ENCODE assay signal across 13 mouse cellular contexts in genomic region chr14:7026274-7026673, GRCm38 (mm10). TPM values are rescaled to one million over a fixed set of nuclear protein-coding genes. Genes with fewer than 3 reads are reported as not detected.
DNase-seq lines count a peak whose midpoint lies in the region; ATAC-seq and TF ChIP-seq lines count a peak whose summit lies in the region.
"Not testable (repeated sequence)": the region's sequence is repeated elsewhere in the genome, so short reads cannot be mapped to it uniquely, and the experiment has no call there.
"Had no signal": no experiment of that assay in that cellular context is flagged by ENCODE, and none has a peak within 500 bp of the region (broad histone marks: within the 10 kb centered on the region; RNA-seq: fewer than 3 reads in every experiment).

No protein-coding gene starts in this region.

- 6% methylated on average over 9 of the region's 9 CpGs for WGBS in forebrain, embryonic 15.5 days
- 12% methylated on average over 9 of the region's 9 CpGs for WGBS in heart, embryonic 15.5 days
- WGBS in intestine, postnatal 0 days: 6% methylated on average over 9 of the region's 9 CpGs
- WGBS in lung, adult 2 months: 10% methylated on average over 9 of the region's 9 CpGs
- WGBS in neural tube, embryonic 11.5 days: 2% methylated on average over 7 of the region's 9 CpGs

- TF ChIP-seq POLR2A in lung, adult 2 months (IDR thresholded peaks at IDR 0.05; ENCODE audit: borderline replicate concordance, extremely low read depth, low read depth, low read length): not testable (repeated sequence)

- peak; percentile 1 for DNase-seq in cerebellum, adult 11-12 months
- peak; percentile 5 to 17 for DNase-seq in layer of hippocampus, postnatal 10 days (ENCODE audit: low spot score in 2 of 2)
- peak; percentile 1 for DNase-seq in lung, adult 2 months
- not testable (repeated sequence) for DNase-seq in neural tube, embryonic 11.5 days (ENCODE audit: low spot score)
- peak; percentile 32 for DNase-seq in testis, postnatal 10 days (ENCODE audit: low spot score)

- H3K9ac ChIP-seq in forebrain, embryonic 15.5 days (replicated peaks); heart, embryonic 15.5 days; intestine, postnatal 0 days (ENCODE audit: low read depth, low read length); neural tube, embryonic 11.5 days (ENCODE audit: low read length): not testable (repeated sequence)

- 0 out of 2 replicates have a peak overlapping the region, but pooled peaks have one; percentile 55 for H3K4me3 ChIP-seq in forebrain, embryonic 15.5 days
- not testable (repeated sequence) for H3K4me3 ChIP-seq in heart, embryonic 15.5 days; intestine, postnatal 0 days (ENCODE audit: low read depth, low read length); lung, adult 2 months (replicated peaks; ENCODE audit: extremely low read depth, low read depth, low read length); neural tube, embryonic 11.5 days (ENCODE audit: low read depth, low read length)

- H3K36me3 ChIP-seq in forebrain, embryonic 15.5 days; heart, embryonic 15.5 days; intestine, postnatal 0 days (ENCODE audit: control insufficient read depth, insufficient read depth); neural tube, embryonic 11.5 days (ENCODE audit: control insufficient read depth, insufficient read depth, low read length): not testable (repeated sequence)

- peak overlapping the region; percentile 95 for H3K4me2 ChIP-seq in forebrain, embryonic 15.5 days (replicated peaks)
- H3K4me2 ChIP-seq in heart, embryonic 15.5 days: peak overlapping the region; percentile 82
- 0 out of 2 replicates have a peak overlapping the region, but pooled peaks have one; percentile 65 for H3K4me2 ChIP-seq in intestine, postnatal 0 days (replicated peaks; ENCODE audit: low read depth)
- peak overlapping the region; percentile 65; the same call in 1 of the 2 replicates for H3K4me2 ChIP-seq in neural tube, embryonic 11.5 days (ENCODE audit: low read depth)

- not testable (repeated sequence) for H3K27ac ChIP-seq in forebrain, embryonic 15.5 days (replicated peaks); heart, embryonic 15.5 days; intestine, postnatal 0 days (ENCODE audit: low read depth, low read length); neural tube, embryonic 11.5 days (ENCODE audit: low read depth, low read length)

- peak; percentile 59 for TF ChIP-seq CTCF in intestine, postnatal 0 days (IDR thresholded peaks at IDR 0.05; ENCODE audit: low read depth)
- TF ChIP-seq CTCF in lung, adult 2 months (IDR thresholded peaks at IDR 0.05; ENCODE audit: insufficient read depth, low read length): not testable (repeated sequence)

- ATAC-seq in forebrain, embryonic 15.5 days (replicated peaks); heart, embryonic 15.5 days (replicated peaks; ENCODE audit: insufficient number of reproducible peaks, insufficient read depth, low FRiP score, low read depth); intestine, postnatal 0 days; neural tube, embryonic 11.5 days (ENCODE audit: insufficient read depth, low FRiP score, low TSS enrichment): not testable (repeated sequence)

- not testable (repeated sequence) for H3K4me1 ChIP-seq in forebrain, embryonic 15.5 days; heart, embryonic 15.5 days (replicated peaks); intestine, postnatal 0 days (replicated peaks; ENCODE audit: control insufficient read depth, insufficient read depth, low read length); lung, adult 2 months (ENCODE audit: control insufficient read depth, insufficient read depth, low read length); neural tube, embryonic 11.5 days (ENCODE audit: control insufficient read depth, insufficient read depth, low read length)

- H3K9me3 ChIP-seq in forebrain, embryonic 15.5 days; heart, embryonic 15.5 days (replicated peaks); intestine, postnatal 0 days (ENCODE audit: control insufficient read depth); neural tube, embryonic 11.5 days (ENCODE audit: control insufficient read depth, low read length): not testable (repeated sequence)

- H3K27me3 ChIP-seq in forebrain, embryonic 15.5 days; heart, embryonic 15.5 days; intestine, postnatal 0 days (replicated peaks; ENCODE audit: control insufficient read depth, insufficient read depth, low read length); neural tube, embryonic 11.5 days (ENCODE audit: control insufficient read depth, insufficient read depth, low read length): not testable (repeated sequence)

RNA-seq across cellular contexts. Expression of gene Gm10406, which starts 1.0 kb away (rescaled TPM):
- polyA plus RNA-seq in forebrain, embryonic 15.5 days (2015; fragmentation: Nextera tagmentation; extraction: Ambion mirVana): 2.3 TPM in 2 replicates
- 0.10 and 0.25 TPM in 2 replicates for polyA plus RNA-seq in heart, embryonic 15.5 days (2015; fragmentation: Nextera tagmentation; extraction: Ambion mirVana)
- polyA plus RNA-seq in intestine, postnatal 0 days (2015; fragmentation: Nextera tagmentation; extraction: Ambion mirVana): 0.08 TPM in 1 of 2 replicates, not detected in the other
- total RNA-seq in layer of hippocampus, postnatal 10 days (2021): 1 to 10 TPM in 1 of 2 experiments, under 1 TPM in 1; 0.87 to 1.8 TPM
- polyA plus RNA-seq in lung, adult 2 months (2012; rRNA removed): 0.08 and 0.11 TPM in 2 replicates
- polyA plus RNA-seq in neural tube, embryonic 11.5 days (2014; fragmentation: Nextera tagmentation; extraction: Ambion mirVana): 0.76 and 0.96 TPM in 2 replicates
- polyA plus RNA-seq: macrophage had no signal

RNA-seq across cellular contexts. Expression of gene Gm3685, which starts 18.5 kb away (rescaled TPM):
- not detected in 2 replicates for polyA plus RNA-seq in forebrain, embryonic 15.5 days (2015; fragmentation: Nextera tagmentation; extraction: Ambion mirVana)
- polyA plus RNA-seq in heart, embryonic 15.5 days (2015; fragmentation: Nextera tagmentation; extraction: Ambion mirVana): not detected in 2 replicates
- not detected in 2 replicates for polyA plus RNA-seq in intestine, postnatal 0 days (2015; fragmentation: Nextera tagmentation; extraction: Ambion mirVana)
- not detected for total RNA-seq in layer of hippocampus, postnatal 10 days (2021)
- not detected in 2 replicates for polyA plus RNA-seq in lung, adult 2 months (2012; rRNA removed)
- polyA plus RNA-seq in neural tube, embryonic 11.5 days (2014; fragmentation: Nextera tagmentation; extraction: Ambion mirVana): not detected in 2 replicates
- total RNA-seq: gastrocnemius, postnatal 4 days; left cerebral cortex, postnatal 14 days had no signal
- polyA plus RNA-seq: CD4-positive, CD25-positive, alpha-beta regulatory T cell, adult 4 months; intestine, embryonic 16.5 days; macrophage had no signal

RNA-seq across cellular contexts. Expression of gene Gm6356, which starts 52.7 kb away (rescaled TPM):
- polyA plus RNA-seq in forebrain, embryonic 15.5 days (2015; fragmentation: Nextera tagmentation; extraction: Ambion mirVana): not detected in 2 replicates
- not detected in 2 replicates for polyA plus RNA-seq in heart, embryonic 15.5 days (2015; fragmentation: Nextera tagmentation; extraction: Ambion mirVana)
- not detected in 2 replicates for polyA plus RNA-seq in intestine, postnatal 0 days (2015; fragmentation: Nextera tagmentation; extraction: Ambion mirVana)
- not detected for total RNA-seq in layer of hippocampus, postnatal 10 days (2021)
- polyA plus RNA-seq in lung, adult 2 months (2012; rRNA removed): not detected in 2 replicates
- not detected in 2 replicates for polyA plus RNA-seq in neural tube, embryonic 11.5 days (2014; fragmentation: Nextera tagmentation; extraction: Ambion mirVana)
- total RNA-seq: gastrocnemius, postnatal 4 days; left cerebral cortex, postnatal 14 days had no signal
- polyA plus RNA-seq: CD4-positive, CD25-positive, alpha-beta regulatory T cell, adult 4 months; intestine, embryonic 16.5 days; macrophage had no signal
